ENCODE assay signal across 17 mouse cellular contexts in the genomic region with DNA sequence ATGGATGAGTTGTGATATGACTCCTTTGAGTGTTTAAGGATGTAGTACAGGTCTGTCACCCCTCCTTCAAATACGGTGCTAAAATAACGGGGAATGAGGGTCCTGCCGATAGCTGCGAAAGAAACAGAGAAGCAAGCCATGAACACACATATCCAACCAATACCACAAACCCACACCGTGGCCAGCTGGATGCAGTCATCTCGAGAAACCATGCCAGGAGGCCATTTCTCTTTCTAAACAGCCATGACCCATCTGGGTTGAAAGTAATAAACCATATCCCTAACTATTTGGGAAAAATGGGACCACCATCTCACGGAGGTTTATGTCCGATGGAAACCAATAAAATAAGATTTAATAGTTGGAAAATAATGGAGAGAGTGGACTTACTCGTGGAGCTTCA.
"Had no signal": no experiment of that assay in that cellular context is flagged by ENCODE, and none has a peak within 500 bp of the region (broad histone marks: within the 10 kb centered on the region; RNA-seq: fewer than 3 reads in every experiment).

No protein-coding gene starts in this region.

- DNase-seq: layer of hippocampus, adult 9-11 months; liver, embryonic 13.5 days; lung, adult 2 months; lung, postnatal 36 days; retina, postnatal 1 day; thymus, adult 18-20 months; thymus, postnatal 36 days had no signal

- H3K9ac ChIP-seq: intestine, embryonic 15.5 days; liver, embryonic 13.5 days; midbrain, embryonic 13.5 days; neural tube, embryonic 13.5 days had no signal

- H3K4me3 ChIP-seq: intestine, embryonic 15.5 days; layer of hippocampus, adult 2 months; liver, embryonic 13.5 days; megakaryocyte, embryonic 14.5 days; midbrain, embryonic 10.5 days; midbrain, embryonic 13.5 days; myocyte; neural tube, embryonic 13.5 days had no signal

- H3K4me2 ChIP-seq: intestine, embryonic 15.5 days; liver, embryonic 13.5 days; midbrain, embryonic 13.5 days; neural tube, embryonic 13.5 days had no signal

- H3K27me3 ChIP-seq: intestine, embryonic 15.5 days; liver, embryonic 13.5 days; megakaryocyte, embryonic 14.5 days; midbrain, embryonic 13.5 days; neural tube, embryonic 13.5 days had no signal

- ATAC-seq: hindbrain, embryonic 16.5 days; intestine, embryonic 15.5 days; lung, postnatal 0 days; midbrain, embryonic 13.5 days; midbrain, embryonic 16.5 days had no signal

- H3K27ac ChIP-seq: intestine, embryonic 15.5 days; layer of hippocampus, adult 2 months; liver, embryonic 13.5 days; midbrain, embryonic 10.5 days; midbrain, embryonic 13.5 days; neural tube, embryonic 13.5 days had no signal

- H3K4me1 ChIP-seq: intestine, embryonic 15.5 days; liver, embryonic 13.5 days; megakaryocyte, embryonic 14.5 days had no signal

- H3K36me3 ChIP-seq: intestine, embryonic 15.5 days; liver, embryonic 13.5 days; midbrain, embryonic 10.5 days; midbrain, embryonic 13.5 days; neural tube, embryonic 13.5 days had no signal

- H3K9me3 ChIP-seq: intestine, embryonic 15.5 days; liver, embryonic 13.5 days; megakaryocyte, embryonic 14.5 days; midbrain, embryonic 10.5 days; midbrain, embryonic 13.5 days; neural tube, embryonic 13.5 days had no signal
